Mouse (Mus musculus) brain, embryonic 14.5 days (tissue): ENCODE data around the gene Rftn1.

Source experiments
- CTCF ChIP-seq: fragments of 200-500 bp; IDR thresholded peaks from 2 replicates; pipeline ENCODE4 v1.5.1; 2012; ENCODE audit warnings: inconsistent platforms, mild to moderate bottlenecking, moderate library complexity, borderline replicate concordance; ENCODE audit not compliant: insufficient read depth, insufficient read length; ENCODE audit errors: extremely low read depth
- POLR2A ChIP-seq: fragments of 200-500 bp; IDR thresholded peaks from 2 replicates; pipeline ENCODE4 v1.6.1; 2012; ENCODE audit warnings: mild to moderate bottlenecking, inconsistent platforms, borderline replicate concordance; ENCODE audit not compliant: poor library complexity, insufficient read depth, insufficient read length, severe bottlenecking; ENCODE audit errors: extremely low read depth

DNA sequence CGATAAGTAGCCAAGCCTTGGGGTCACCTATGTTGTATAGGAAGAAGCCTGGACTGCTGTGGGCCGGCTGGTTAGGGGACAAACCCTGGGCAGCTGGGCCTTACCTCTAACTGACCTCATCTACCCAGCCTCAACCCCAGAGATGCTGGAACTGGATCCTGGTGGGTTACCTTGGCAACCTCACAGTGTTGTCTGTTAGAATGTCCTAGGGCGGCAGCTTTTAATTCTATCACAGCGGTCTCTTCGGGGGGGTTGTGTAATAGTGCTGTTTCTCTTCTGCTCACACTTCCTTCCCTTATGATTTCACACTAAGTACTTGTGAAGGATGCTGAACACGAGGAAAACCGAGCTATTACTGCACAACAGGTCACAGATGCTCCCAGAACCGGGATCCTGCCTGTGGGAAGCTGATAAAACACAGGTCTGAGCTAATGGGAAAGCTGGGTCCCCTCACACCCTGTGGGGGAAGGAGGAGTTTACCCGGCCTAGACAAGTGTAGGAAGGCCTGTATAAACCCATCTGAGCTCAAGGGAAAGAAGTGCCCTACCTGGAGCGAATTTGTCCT is 2.0 kb upstream of the Rftn1 start:
- TF ChIP-seq POLR2A (no peak), CTCF (no peak)
